In the genomic region with DNA sequence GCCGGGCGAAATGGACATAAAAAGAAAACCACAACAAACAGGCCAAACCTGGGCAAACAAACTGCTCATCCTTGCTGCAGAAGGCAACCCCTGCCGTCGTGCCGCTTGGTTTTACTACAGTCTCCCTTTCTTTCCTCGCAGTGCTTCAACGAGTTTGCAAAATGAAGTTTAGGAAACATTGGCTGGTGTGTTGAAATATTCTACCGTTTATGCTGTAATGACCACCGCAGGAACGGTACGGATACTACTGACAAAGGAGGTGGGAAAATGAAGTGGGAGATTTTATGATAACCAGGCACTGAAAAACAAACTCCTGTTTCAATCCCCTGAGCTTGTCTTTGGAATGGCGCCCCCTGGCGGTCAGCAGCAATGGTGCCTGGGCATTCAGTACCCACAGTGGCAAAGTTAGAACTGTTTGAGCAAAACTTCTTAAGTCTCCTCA, we compare ENCODE assay signal across 8 mouse cellular contexts. TPM values are rescaled to one million over a fixed set of nuclear protein-coding genes. Genes with fewer than 3 reads are reported as not detected.
A peak's percentile ranks its signal among the peaks of the same experiment; 100 is the strongest.
DNase-seq lines count a peak whose midpoint lies in the region; ATAC-seq and TF ChIP-seq lines count a peak whose summit lies in the region.

A gene (minus strand): TSS at position 170 of the 442 bp plus-strand sequence.

- TF ChIP-seq CTCF in ES-Bruce4 (IDR thresholded peaks at IDR 0.05; ENCODE audit: low read depth, low read length): peak; percentile 96
- TF ChIP-seq CTCF in lung, embryonic 14.5 days (IDR thresholded peaks at IDR 0.05; ENCODE audit: low read depth): peak; percentile 96

- H3K9ac ChIP-seq in ES-Bruce4 (ENCODE audit: low read depth, poor library complexity, severe bottlenecking): peak within 1 kb of the TSS; percentile 57
- H3K9ac ChIP-seq in forebrain, embryonic 12.5 days: peak within 1 kb of the TSS; percentile 50
- peak within 1 kb of the TSS; percentile 52 for H3K9ac ChIP-seq in lung, embryonic 14.5 days

- H3K4me3 ChIP-seq in ES-Bruce4 (ENCODE audit: low read depth, low read length): peak within 1 kb of the TSS; percentile 58
- H3K4me3 ChIP-seq in forebrain, embryonic 12.5 days (replicated peaks): peak within 1 kb of the TSS; percentile 52
- peak within 1 kb of the TSS; percentile 54 for H3K4me3 ChIP-seq in lung, embryonic 14.5 days (ENCODE audit: low read depth, low read length)

- no peaks in the 10 kb centered on the region for H3K9me3 ChIP-seq in ES-Bruce4 (replicated peaks; ENCODE audit: control insufficient read depth, insufficient read depth, low read length, poor library complexity, severe bottlenecking)
- H3K9me3 ChIP-seq in forebrain, embryonic 12.5 days: no peaks in the 10 kb centered on the region
- no peaks in the 10 kb centered on the region for H3K9me3 ChIP-seq in lung, embryonic 14.5 days (ENCODE audit: low read depth, low read length)

- H3K36me3 ChIP-seq in ES-Bruce4 (ENCODE audit: control insufficient read depth, insufficient read depth, low read length, poor library complexity, severe bottlenecking): no peaks in the 10 kb centered on the region
- H3K36me3 ChIP-seq in forebrain, embryonic 12.5 days (replicated peaks): no peaks in the 10 kb centered on the region
- H3K36me3 ChIP-seq in lung, embryonic 14.5 days (ENCODE audit: insufficient read depth): no peaks in the 10 kb centered on the region

- 0 out of 2 replicates have a peak, but pooled peaks cover 2% of the 10 kb centered on the region for H3K27me3 ChIP-seq in ES-Bruce4 (ENCODE audit: control insufficient read depth, insufficient read depth, low read length, poor library complexity, severe bottlenecking)
- peaks cover 48% of the 10 kb centered on the region for H3K27me3 ChIP-seq in forebrain, embryonic 12.5 days
- peaks cover 9% of the 10 kb centered on the region; the same call in 1 of the 2 replicates for H3K27me3 ChIP-seq in lung, embryonic 14.5 days (ENCODE audit: insufficient read depth, low read length)

- no peak for TF ChIP-seq EP300 in ES-Bruce4 (IDR thresholded peaks at IDR 0.05; ENCODE audit: insufficient read depth, low read depth, low read length)

- DNase-seq in c-Kit-positive CD71-positive TER-119-positive erythroid progenitor cells, embryonic 14.5 days (ENCODE audit: low spot score): peak; percentile 78
- DNase-seq in heart, postnatal 14 days: peak; percentile 88 to 92
- DNase-seq in large intestine, adult 2 months (ENCODE audit: low read depth, low spot score): peak; percentile 43
- peak; percentile 91 for DNase-seq in lung, embryonic 14.5 days
- DNase-seq in thymus, adult 18-20 months: peak; percentile 52 to 54

- ATAC-seq in forebrain, embryonic 12.5 days (ENCODE audit: low FRiP score): 0 out of 2 replicates have a peak, but pooled peaks have one; percentile 33
- ATAC-seq in lung, embryonic 14.5 days (ENCODE audit: insufficient read depth): peak; percentile 50; the same call in 1 of the 2 replicates
- ATAC-seq in neutrophil, adult 5-6 weeks (ENCODE audit: extremely low read depth, insufficient number of reproducible peaks, low FRiP score, poor library complexity, severe bottlenecking): peak; percentile 70

- H3K4me1 ChIP-seq in ES-Bruce4 (ENCODE audit: control insufficient read depth, insufficient read depth, low read length): no peaks in the 10 kb centered on the region
- H3K4me1 ChIP-seq in forebrain, embryonic 12.5 days: peaks cover 11% of the 10 kb centered on the region
- no peaks in the 10 kb centered on the region for H3K4me1 ChIP-seq in lung, embryonic 14.5 days (ENCODE audit: insufficient read depth)

- H3K27ac ChIP-seq in ES-Bruce4 (ENCODE audit: insufficient read depth, low read length): peak within 1 kb of the TSS; percentile 38
- H3K27ac ChIP-seq in forebrain, embryonic 12.5 days: no peak within 1 kb of the TSS
- no peak within 1 kb of the TSS for H3K27ac ChIP-seq in lung, embryonic 14.5 days (ENCODE audit: low read depth)

- WGBS in forebrain, embryonic 12.5 days: 1% methylated on average over 13 of the region's 13 CpGs
- WGBS in large intestine, adult 2 months: under 1% methylated on average over 13 of the region's 13 CpGs
- 3% methylated on average over 13 of the region's 13 CpGs for WGBS in lung, embryonic 14.5 days

- intact Hi-C loops in heart, postnatal 14 days (cut with DNase I): loop anchor here (5.0 to 10.0 kb wide), 2 partner anchors 397 to 555 kb away; no protein-coding TSS in a partner anchor

- H3K4me2 ChIP-seq in forebrain, embryonic 12.5 days: peak within 1 kb of the TSS; percentile 90
- peak within 1 kb of the TSS; percentile 92 for H3K4me2 ChIP-seq in lung, embryonic 14.5 days

- TF ChIP-seq POLR2A in ES-Bruce4 (IDR thresholded peaks at IDR 0.05; ENCODE audit: insufficient read depth, low read length): no peak

RNA-seq across cellular contexts. Expression of the gene that starts here (rescaled TPM):
- 10.3 and 12.1 TPM in 2 replicates for polyA plus RNA-seq in ES-Bruce4 (2011; ENCODE audit: insufficient read depth, insufficient read length, low read depth, missing spikeins)
- polyA plus RNA-seq in forebrain, embryonic 12.5 days (2016; fragmentation: Nextera tagmentation; extraction: Ambion mirVana): 0.38 and 0.51 TPM in 2 replicates
- 1 to 10 TPM; 2.9 to 4.8 TPM for total RNA-seq in heart, postnatal 14 days (2021)
- polyA plus RNA-seq in large intestine, adult 2 months (2012; rRNA removed): 2.1 and 2.2 TPM in 2 replicates
- polyA plus RNA-seq in lung, embryonic 14.5 days (2014; fragmentation: Nextera tagmentation; extraction: Ambion mirVana): 0.70 and 1.2 TPM in 2 replicates
- total RNA-seq in neutrophil, adult 5-6 weeks (2017): 48.1 and 59.9 TPM in 2 replicates

Comparison
In these comparisons a context has a peak if more than half of its experiments do, and no peak if none do; other contexts are left out.
1. Peak in ATAC-seq, H3K4me3 ChIP-seq, H3K9ac ChIP-seq and H3K4me2 ChIP-seq in forebrain, embryonic 12.5 days; RNA of the gene not detected or under 1 TPM.